Mouse (Mus musculus) hindbrain, embryonic 14.5 days (tissue): ENCODE data around the gene Elob. TPM values are rescaled to one million over a fixed set of nuclear protein-coding genes. Genes with fewer than 3 reads are reported as not detected.

Experiments used
- ATAC-seq: fragments of 200-750 bp; cut with Nextera tagmentation; 2 replicates; pipeline ENCODE4 v1.8.0; 2017; ENCODE audit warnings: moderate number of reproducible peaks, mild to moderate bottlenecking, moderate TSS enrichment, moderate library complexity; ENCODE audit not compliant: low FRiP score
- DNase-seq: peaks from one replicate; pipeline ENCODE4 v3.0.0-alpha.2; 2015; ENCODE audit warnings: low spot score
- H3K27ac ChIP-seq: fragments of 300-500 bp; sonication (generic); 2 replicates; pipeline ENCODE4 v1.5.1; 2014; ENCODE audit warnings: mild to moderate bottlenecking, moderate library complexity
- H3K27me3 ChIP-seq: fragments of 300-500 bp; sonication (generic); 2 replicates; pipeline ENCODE4 v1.6.1; 2014; ENCODE audit warnings: mild to moderate bottlenecking, low read length, mixed read lengths; ENCODE audit not compliant: control insufficient read depth, insufficient read depth
- H3K36me3 ChIP-seq: fragments of 300-500 bp; sonication (generic); replicated peaks from 2 replicates; pipeline ENCODE4 v1.6.1; 2014; ENCODE audit not compliant: control insufficient read depth, insufficient read depth
- H3K4me1 ChIP-seq: fragments of 300-500 bp; sonication (generic); replicated peaks from 2 replicates; pipeline ENCODE4 v1.6.1; 2014; ENCODE audit warnings: antibody characterized with exemption, low read length, mixed read lengths; ENCODE audit not compliant: control insufficient read depth, insufficient read depth
- H3K4me2 ChIP-seq: fragments of 300-500 bp; sonication (generic); replicated peaks from 2 replicates; pipeline ENCODE4 v1.6.1; 2014; ENCODE audit warnings: mild to moderate bottlenecking, moderate library complexity
- H3K4me3 ChIP-seq: fragments of 300-500 bp; sonication (generic); replicated peaks from 2 replicates; pipeline ENCODE4 v1.5.1; 2014; ENCODE audit warnings: mild to moderate bottlenecking, low read length
- H3K9ac ChIP-seq: fragments of 300-500 bp; sonication (generic); 2 replicates; pipeline ENCODE4 v1.6.1; 2014
- H3K9me3 ChIP-seq: fragments of 300-500 bp; sonication (generic); 2 replicates; pipeline ENCODE4 v1.6.1; 2016; ENCODE audit warnings: low read length; ENCODE audit not compliant: control insufficient read depth
- WGBS: fragments of 180-500 bp; shearing (Covaris S2); extraction: QIAGEN DNeasy Blood & Tissue Kit; methylation state at CpG from one replicate; pipeline ENCODE4 v1.1.7; 2014; 5-methylcytosine and 5-hydroxymethylcytosine counted together
- polyA plus RNA-seq: library from polyadenylated mRNA; unstranded; fragments of >200 nt; fragmentation: Nextera tagmentation; extraction: Ambion mirVana; gene quantifications from 2 replicates; pipeline ENCODE4 v1.2.1, GENCODE M21; 2014

Gene Elob
- polyA plus RNA-seq, result 1,176 and 1,404 TPM in 2 replicates

DNA sequence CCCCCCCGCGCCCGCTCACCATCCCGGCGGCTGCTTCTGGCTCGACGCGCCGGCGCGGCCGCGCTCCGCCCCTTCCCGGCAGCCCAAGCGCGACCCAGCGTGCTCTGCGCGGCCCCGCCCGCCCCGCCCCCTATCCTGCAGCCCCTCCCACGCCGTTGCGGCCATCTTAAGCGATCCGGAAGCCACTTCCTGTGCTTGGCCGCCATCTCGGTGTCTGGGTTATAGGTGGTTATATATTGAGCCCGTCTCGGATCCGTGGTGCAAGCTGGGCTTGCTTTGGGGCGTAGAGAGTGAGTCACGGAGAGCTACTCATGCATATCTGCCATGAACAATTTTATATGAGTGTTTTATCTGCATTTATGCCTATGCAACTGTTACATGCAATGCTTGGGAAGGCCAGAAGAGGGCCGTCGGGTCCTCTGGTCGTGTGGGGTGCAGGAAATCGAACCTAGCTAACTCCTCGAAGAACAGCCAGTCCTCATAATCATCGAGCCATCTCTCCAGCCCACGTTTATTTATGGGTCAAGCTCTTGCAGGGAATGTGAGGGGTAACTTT, at the start of gene Elob:
Elob (minus strand) TSS at position 73 of the 556 bp plus-strand sequence.
- H3K4me3 ChIP-seq, result peak within 1 kb of the TSS; percentile 89
- H3K4me1 ChIP-seq, result peaks cover 22% of the 10 kb centered on the region
- peaks cover 6% of the 10 kb centered on the region; the same call in 1 of the 2 replicates for H3K27me3 ChIP-seq
- peak within 1 kb of the TSS; percentile 90 for H3K9ac ChIP-seq
- peak within 1 kb of the TSS; percentile 96 for H3K27ac ChIP-seq
- peaks cover 35% of the 10 kb centered on the region for H3K36me3 ChIP-seq
- DNase-seq (peak; percentile 88), ATAC-seq (peak; percentile 96)
- WGBS, result 1% methylated on average over 39 of the region's 42 CpGs
- peak within 1 kb of the TSS; percentile 79 for H3K4me2 ChIP-seq
- H3K9me3 ChIP-seq, result no peaks in the 10 kb centered on the region

DNA sequence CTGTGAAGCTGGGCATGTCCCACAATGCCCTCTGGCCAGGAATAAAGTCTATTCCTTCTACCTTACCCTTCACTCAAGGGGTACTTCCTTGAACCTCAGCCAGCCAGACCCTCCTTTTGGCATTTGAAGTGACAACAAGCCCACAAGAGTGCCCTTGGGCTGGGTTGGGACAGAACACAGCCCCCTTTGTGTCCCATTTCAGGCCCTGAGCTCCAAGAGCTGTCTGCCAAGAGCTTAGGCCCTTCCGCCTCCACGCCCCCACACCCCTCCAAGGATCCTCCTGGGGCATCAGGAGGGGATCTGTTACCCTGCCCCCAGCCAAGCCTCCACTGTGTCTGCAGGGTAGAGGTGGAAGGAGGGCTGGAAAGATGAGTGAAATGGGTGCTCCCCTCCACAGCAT, 48.2 kb upstream of the Elob start:
- Histone ChIP-seq H3K4me3 (no peak overlapping the region), H3K9me3 (no peaks in the 10 kb centered on the region), H3K27me3 (no peaks in the 10 kb centered on the region), H3K27ac (no peak overlapping the region), H3K4me1 (no peaks in the 10 kb centered on the region), H3K9ac (no peak overlapping the region), H3K36me3 (no peaks in the 10 kb centered on the region), H3K4me2 (no peak overlapping the region)
- ATAC-seq (peak; percentile 63), DNase-seq (peak; percentile 25)
- WGBS, result 82% methylated on average over 2 of the region's 2 CpGs

DNA sequence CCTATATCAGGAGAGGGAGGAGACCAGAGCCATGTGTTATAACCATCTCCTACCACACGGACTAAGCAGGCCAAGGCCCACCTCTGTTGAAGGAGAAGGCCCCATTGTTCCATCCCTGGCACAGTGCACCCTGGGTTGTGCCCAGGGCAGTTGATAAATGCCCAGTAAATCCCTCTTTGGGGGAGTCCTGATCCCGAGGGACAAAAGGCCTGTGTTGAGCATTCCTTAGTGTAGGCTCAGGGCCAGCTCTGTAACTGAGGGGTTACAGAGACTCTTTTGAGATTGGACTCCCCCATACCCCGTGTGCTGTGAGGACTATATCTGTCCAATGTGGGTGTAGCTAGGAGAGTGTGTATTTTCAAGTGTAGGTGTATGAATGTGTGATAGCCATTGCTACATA, 47.8 kb upstream of the Elob start:
- H3K36me3 ChIP-seq, result no peaks in the 10 kb centered on the region
- H3K27me3 ChIP-seq, result no peaks in the 10 kb centered on the region
- no peak overlapping the region for H3K4me3 ChIP-seq
- no peak overlapping the region for H3K9ac ChIP-seq
- H3K9me3 ChIP-seq, result no peaks in the 10 kb centered on the region
- no peaks in the 10 kb centered on the region for H3K4me1 ChIP-seq
- no peak overlapping the region for H3K27ac ChIP-seq
- H3K4me2 ChIP-seq, result no peak overlapping the region
- ATAC-seq (peak; percentile 77), DNase-seq (peak; percentile 30)
- 45% methylated on average over 3 of the region's 3 CpGs for WGBS

DNA sequence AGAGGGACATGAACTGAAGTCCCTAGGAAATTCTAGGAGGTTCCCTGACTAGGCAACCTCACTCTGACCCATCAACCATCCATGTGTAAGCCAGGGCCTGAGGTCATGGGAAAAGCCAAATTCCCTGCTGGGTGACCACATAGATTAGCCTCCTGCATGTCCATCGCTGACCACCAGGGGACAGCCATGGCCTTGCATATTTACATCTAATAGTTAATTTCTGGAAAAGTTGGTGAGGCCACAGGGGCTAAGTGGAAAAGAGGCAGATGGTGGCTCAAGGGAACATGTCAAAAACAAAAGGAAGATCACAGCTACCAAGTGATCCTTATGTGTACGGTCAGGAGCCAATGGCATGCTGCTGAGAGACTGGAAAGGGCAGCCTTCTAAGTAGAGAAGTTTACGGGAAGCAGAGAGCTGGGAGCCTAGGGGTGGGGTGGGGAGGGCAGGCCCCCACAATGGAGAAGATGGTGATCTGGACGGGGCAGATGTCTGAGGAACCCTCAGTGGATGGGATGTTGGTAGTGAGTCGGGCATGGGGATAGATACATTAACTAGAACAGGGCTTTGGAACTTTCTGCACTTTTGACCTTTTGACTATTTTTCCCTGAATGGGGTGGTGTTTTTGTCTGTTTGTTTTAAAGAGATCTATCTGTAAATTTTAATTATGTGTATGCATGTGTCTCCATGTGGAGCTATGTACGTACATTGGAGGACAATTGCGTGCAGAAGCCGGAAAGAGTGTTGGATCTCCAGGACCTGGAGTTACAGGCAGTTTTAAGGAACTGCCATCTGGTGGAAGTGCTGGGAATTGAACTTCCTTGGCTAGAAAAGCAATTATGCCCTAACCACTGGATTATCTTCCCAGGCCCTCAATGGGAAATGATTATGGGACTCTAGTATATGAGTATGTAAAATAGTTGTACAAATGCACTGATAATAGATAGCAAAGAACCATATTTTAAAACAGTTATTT, 45.2 kb upstream of the Elob start:
- Histone ChIP-seq H3K27ac (no peak overlapping the region), H3K9me3 (no peaks in the 10 kb centered on the region), H3K9ac (no peak overlapping the region), H3K27me3 (no peaks in the 10 kb centered on the region), H3K4me2 (no peak overlapping the region), H3K36me3 (no peaks in the 10 kb centered on the region), H3K4me3 (no peak overlapping the region), H3K4me1 (no peaks in the 10 kb centered on the region)
- 48% methylated on average over 8 of the region's 8 CpGs for WGBS
- ATAC-seq (no peak), DNase-seq (peak; percentile 52)

DNA sequence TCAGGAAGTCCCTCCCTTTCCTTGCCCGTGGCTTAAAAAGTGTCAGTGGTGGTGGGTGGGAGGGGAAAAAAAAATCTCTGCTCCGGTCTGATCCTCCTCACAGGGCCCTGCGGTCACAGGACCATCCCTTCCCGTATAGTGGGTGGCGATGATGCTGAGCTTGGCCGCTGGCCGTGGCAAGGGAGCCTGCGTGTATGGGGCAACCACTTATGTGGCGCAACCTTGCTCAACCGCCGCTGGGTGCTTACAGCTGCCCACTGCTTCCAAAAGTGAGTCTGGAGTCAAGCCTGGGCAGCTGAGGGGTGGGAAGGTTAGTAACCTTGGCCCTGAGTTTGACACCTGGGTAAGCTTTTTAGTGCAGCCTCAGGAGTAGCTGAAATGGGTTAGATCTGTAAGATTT, 39.6 kb upstream of the Elob start:
- Histone ChIP-seq H3K4me2 (no peak overlapping the region), H3K4me1 (no peaks in the 10 kb centered on the region), H3K4me3 (no peak overlapping the region), H3K27me3 (no peaks in the 10 kb centered on the region), H3K9ac (no peak overlapping the region), H3K36me3 (no peaks in the 10 kb centered on the region), H3K27ac (no peak overlapping the region), H3K9me3 (no peaks in the 10 kb centered on the region)
- 95% methylated on average over 11 of the region's 11 CpGs for WGBS
- ATAC-seq, result no peak
- no peak for DNase-seq

DNA sequence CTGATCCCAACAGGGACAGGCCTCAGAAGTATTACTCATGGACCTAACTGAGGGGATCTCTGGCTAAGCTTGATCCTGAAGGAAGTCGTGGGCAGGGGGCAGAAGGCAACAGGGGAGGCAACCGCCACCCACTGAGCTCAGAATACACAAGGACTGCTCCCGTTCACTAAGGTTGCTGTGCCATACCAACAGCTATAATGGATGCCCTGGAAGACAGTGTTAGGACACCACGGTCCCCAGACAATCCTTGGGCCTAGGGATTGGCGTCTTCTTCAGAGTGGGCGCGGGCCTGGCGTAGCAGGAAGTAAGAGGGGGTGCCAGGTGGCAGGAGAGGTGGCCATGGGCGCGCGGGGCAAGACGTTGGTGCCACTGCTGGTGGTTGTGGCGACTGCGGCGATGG, 38.8 kb upstream of the Elob start, which contains the start of gene Prss21:
Prss21 (plus strand) TSS at position 301 of the 400 bp plus-strand sequence.
- no peak within 1 kb of the TSS for H3K27ac ChIP-seq
- no peak for DNase-seq
- H3K4me1 ChIP-seq, result no peaks in the 10 kb centered on the region
- no peak within 1 kb of the TSS for H3K9ac ChIP-seq
- ATAC-seq, result no peak
- H3K9me3 ChIP-seq, result no peaks in the 10 kb centered on the region
- H3K27me3 ChIP-seq, result no peaks in the 10 kb centered on the region
- no peak within 1 kb of the TSS for H3K4me2 ChIP-seq
- H3K36me3 ChIP-seq, result no peaks in the 10 kb centered on the region
- no peak within 1 kb of the TSS for H3K4me3 ChIP-seq
- 84% methylated on average over 15 of the region's 15 CpGs for WGBS

DNA sequence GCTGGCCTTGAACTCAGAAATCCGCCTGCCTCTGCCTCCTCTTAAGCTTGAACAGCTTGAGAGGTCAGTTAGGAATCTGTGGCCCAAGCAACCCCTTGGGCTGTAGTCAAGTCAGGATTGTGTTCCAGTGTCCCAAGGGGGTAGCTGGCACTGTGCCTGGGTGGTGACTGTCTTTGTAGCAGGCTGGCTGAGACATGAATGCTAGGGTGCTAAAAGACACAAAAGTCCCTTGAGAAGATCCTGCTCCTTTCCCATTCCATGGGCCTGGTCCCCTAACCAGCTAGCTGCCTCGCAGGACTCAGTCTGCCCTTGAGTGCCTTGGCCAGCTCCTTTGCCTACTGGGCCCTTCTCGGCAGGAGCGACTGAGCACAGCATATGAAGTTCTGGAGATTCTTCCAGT, 34.0 kb upstream of the Elob start:
- Histone ChIP-seq H3K9me3 (no peaks in the 10 kb centered on the region), H3K4me3 (no peak overlapping the region), H3K27me3 (no peaks in the 10 kb centered on the region), H3K4me2 (no peak overlapping the region), H3K9ac (no peak overlapping the region), H3K27ac (no peak overlapping the region), H3K4me1 (no peaks in the 10 kb centered on the region), H3K36me3 (no peaks in the 10 kb centered on the region)
- no peak for ATAC-seq
- WGBS, result 78% methylated on average over 4 of the region's 4 CpGs
- DNase-seq, result no peak

DNA sequence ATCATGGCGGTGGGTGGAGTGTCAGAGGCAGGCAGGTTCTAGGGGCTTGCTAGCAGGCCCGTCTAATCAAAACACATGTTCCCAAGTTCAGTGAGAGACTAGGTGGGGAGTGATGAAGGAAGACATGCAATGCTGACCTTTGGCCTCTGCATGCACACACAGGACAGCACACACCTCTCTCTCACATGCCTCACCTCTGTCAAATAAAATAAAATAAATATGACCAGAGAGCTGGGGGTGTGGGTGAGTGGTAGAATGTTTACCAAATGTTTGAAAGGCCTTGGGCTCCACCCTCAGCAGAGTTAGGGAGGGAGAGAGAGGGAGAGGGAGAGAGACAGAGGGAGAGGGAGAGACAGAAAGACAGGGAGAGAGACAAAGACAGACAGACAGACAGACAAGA, 29.0 kb upstream of the Elob start:
- H3K9me3 ChIP-seq, result no peaks in the 10 kb centered on the region
- no peak overlapping the region for H3K4me2 ChIP-seq
- ATAC-seq (no peak), DNase-seq (no peak)
- H3K4me3 ChIP-seq, result no peak overlapping the region
- H3K36me3 ChIP-seq, result no peaks in the 10 kb centered on the region
- no peaks in the 10 kb centered on the region for H3K4me1 ChIP-seq
- no peak overlapping the region for H3K27ac ChIP-seq
- H3K9ac ChIP-seq, result no peak overlapping the region
- WGBS, result 86% methylated on average over 2 of the region's 2 CpGs
- no peaks in the 10 kb centered on the region for H3K27me3 ChIP-seq

DNA sequence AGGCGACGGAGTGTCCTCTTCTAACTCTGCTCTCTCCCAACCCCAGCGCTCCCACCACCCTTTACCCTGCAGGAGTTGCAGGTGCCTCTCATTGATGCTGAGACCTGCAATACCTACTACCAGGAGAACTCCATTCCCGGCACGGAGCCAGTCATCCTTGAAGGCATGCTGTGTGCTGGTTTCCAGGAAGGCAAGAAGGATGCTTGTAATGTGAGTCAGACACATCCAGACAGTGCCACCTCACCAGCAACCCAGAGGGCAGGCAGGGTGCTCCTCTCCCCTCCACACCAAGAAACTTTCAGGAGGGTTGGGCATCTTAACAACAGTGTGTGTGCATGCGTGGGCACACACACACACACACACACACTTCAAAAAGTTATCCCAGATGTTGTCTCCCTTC, 28.3 kb upstream of the Elob start:
- H3K9me3 ChIP-seq, result no peaks in the 10 kb centered on the region
- no peak overlapping the region for H3K4me2 ChIP-seq
- H3K4me1 ChIP-seq, result no peaks in the 10 kb centered on the region
- H3K4me3 ChIP-seq, result no peak overlapping the region
- H3K36me3 ChIP-seq, result no peaks in the 10 kb centered on the region
- H3K27me3 ChIP-seq, result no peaks in the 10 kb centered on the region
- ATAC-seq, result no peak
- no peak overlapping the region for H3K27ac ChIP-seq
- H3K9ac ChIP-seq, result no peak overlapping the region
- no peak for DNase-seq
- WGBS, result 82% methylated on average over 6 of the region's 6 CpGs
